Mouse (Mus musculus): ENCODE data around the gene Ccdc9. TPM values are rescaled to one million over a fixed set of nuclear protein-coding genes. Genes with fewer than 3 reads are reported as not detected.

The Ccdc9 gene
- total and polyA plus RNA-seq, 3 experiments: 8.1 to 133 (median 66.0) TPM

DNA sequence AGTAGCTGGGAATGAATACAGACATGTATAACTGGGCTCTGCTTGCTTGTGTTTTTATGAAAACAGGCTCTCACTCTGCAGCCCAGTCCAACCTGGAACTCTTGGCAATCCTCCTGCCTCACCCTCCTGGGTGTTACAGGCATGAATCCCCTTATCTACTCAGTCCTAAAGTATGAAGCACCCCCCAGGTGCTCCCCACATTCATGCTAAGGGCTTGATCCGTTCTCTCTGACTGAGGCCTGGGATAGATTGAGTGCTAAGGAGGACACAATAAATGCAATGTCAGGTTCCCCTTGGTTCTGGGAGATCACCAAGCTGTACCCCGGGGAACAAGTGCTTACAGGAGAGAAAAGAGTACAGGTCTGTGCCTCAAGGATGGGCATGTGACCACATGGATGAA, 11.0 kb upstream of the Ccdc9 start:
- Histone ChIP-seq H3K9me3 (replicated peaks) (no peaks in the 10 kb centered on the region), H3K4me3 (ENCODE audit: low read depth, low read length) (no peak overlapping the region), H3K27me3 (ENCODE audit: insufficient read depth, low read length) (peaks cover 2% of the 10 kb centered on the region; the same call in 1 of the 2 replicates), H3K4me1 (ENCODE audit: insufficient read depth, low read depth, low read length) (peaks cover 42% of the 10 kb centered on the region), H3K36me3 (replicated peaks) (no peaks in the 10 kb centered on the region)
- no peak for TF ChIP-seq GATA2 (IDR thresholded peaks at IDR 0.05; ENCODE audit: borderline replicate concordance, low read depth, low read length)
- TF ChIP-seq GATA1 (IDR thresholded peaks at IDR 0.05; ENCODE audit: borderline replicate concordance, low read length): no peak
- no peak for TF ChIP-seq POLR2AphosphoS5 (IDR thresholded peaks at IDR 0.05; ENCODE audit: insufficient replicate concordance, low read depth, low read length)
- TF ChIP-seq TAL1 (conservative IDR thresholded peaks at IDR 0.05; ENCODE audit: low read depth, low read length): no peak
- no peak for TF ChIP-seq CTCF (IDR thresholded peaks at IDR 0.05; ENCODE audit: low read depth, low read length)
- ATAC-seq (ENCODE audit: extremely low read depth, insufficient number of reproducible peaks, low FRiP score, poor library complexity, severe bottlenecking) (no peak), DNase-seq (ENCODE audit: low spot score) (no peak)

DNA sequence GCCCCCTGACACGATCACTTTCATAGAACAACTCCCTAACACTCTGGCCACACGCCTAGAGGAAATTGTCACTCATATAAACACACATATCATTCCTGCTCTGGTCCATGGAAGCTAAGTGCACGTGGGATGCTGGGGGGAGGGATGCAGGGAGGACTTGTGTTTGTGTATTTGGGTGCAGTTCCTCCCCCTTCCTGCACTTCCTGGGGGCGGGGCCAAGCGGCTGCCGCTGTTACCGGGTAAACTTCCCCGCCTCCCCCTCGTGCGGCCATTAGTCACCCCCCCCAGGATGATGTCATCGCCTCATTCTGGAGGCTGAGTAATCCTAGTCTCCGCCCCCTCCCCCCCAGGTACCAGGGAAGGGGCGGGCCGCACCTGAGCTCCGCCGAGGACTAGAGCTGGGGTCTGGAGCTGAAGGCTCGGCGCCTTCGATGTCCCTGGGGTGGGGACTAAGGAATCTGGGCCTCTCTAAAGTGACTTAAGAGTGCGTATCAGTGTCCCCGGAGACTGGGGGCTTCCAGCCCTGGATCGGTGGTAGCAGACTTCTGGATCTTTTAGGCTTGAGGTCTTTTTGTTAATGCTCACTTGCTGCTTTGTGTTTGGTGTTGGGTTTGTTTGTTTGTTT, 10.3 kb upstream of the Ccdc9 start:
- peaks cover 40% of the 10 kb centered on the region for H3K4me1 ChIP-seq (ENCODE audit: insufficient read depth, low read depth, low read length)
- TF ChIP-seq TAL1 (conservative IDR thresholded peaks at IDR 0.05; ENCODE audit: low read depth, low read length): no peak
- TF ChIP-seq POLR2AphosphoS5 (IDR thresholded peaks at IDR 0.05; ENCODE audit: insufficient replicate concordance, low read depth, low read length): no peak
- no peak for TF ChIP-seq CTCF (IDR thresholded peaks at IDR 0.05; ENCODE audit: low read depth, low read length)
- no peak for TF ChIP-seq GATA1 (IDR thresholded peaks at IDR 0.05; ENCODE audit: borderline replicate concordance, low read length)
- TF ChIP-seq GATA2 (IDR thresholded peaks at IDR 0.05; ENCODE audit: borderline replicate concordance, low read depth, low read length): no peak
- H3K4me3 ChIP-seq (ENCODE audit: low read depth, low read length): peak overlapping the region; percentile 65; the same call in 1 of the 2 replicates
- no peaks in the 10 kb centered on the region for H3K9me3 ChIP-seq (replicated peaks)
- no peaks in the 10 kb centered on the region for H3K36me3 ChIP-seq (replicated peaks)
- DNase-seq (ENCODE audit: low spot score) (peak; percentile 79), ATAC-seq (ENCODE audit: extremely low read depth, insufficient number of reproducible peaks, low FRiP score, poor library complexity, severe bottlenecking) (peak; percentile 34)
- peaks cover 2% of the 10 kb centered on the region; the same call in 1 of the 2 replicates for H3K27me3 ChIP-seq (ENCODE audit: insufficient read depth, low read length)

DNA sequence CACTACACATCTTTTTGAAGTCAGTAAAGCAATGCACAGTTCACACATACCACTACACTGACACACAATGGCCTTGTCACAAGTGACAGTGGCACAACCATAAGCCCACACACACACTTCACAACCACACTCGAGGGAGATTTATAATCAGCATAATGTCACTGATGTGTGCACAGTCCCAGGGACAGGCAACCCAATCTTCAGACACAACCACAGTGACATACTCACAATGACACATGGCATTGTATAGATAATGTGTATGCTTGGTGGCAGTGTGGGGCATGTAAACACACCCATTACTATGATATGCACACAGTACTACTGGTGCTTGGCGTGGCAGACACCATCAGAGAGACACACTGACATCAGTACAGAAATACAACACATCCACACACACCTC, 9.6 kb upstream of the Ccdc9 start:
- TF ChIP-seq CTCF (IDR thresholded peaks at IDR 0.05; ENCODE audit: low read depth, low read length): no peak
- no peak for TF ChIP-seq POLR2AphosphoS5 (IDR thresholded peaks at IDR 0.05; ENCODE audit: insufficient replicate concordance, low read depth, low read length)
- no peak for TF ChIP-seq GATA1 (IDR thresholded peaks at IDR 0.05; ENCODE audit: borderline replicate concordance, low read length)
- no peak for TF ChIP-seq TAL1 (conservative IDR thresholded peaks at IDR 0.05; ENCODE audit: low read depth, low read length)
- TF ChIP-seq GATA2 (IDR thresholded peaks at IDR 0.05; ENCODE audit: borderline replicate concordance, low read depth, low read length): no peak
- Histone ChIP-seq H3K4me1 (ENCODE audit: insufficient read depth, low read depth, low read length) (peaks cover 40% of the 10 kb centered on the region), H3K36me3 (replicated peaks) (no peaks in the 10 kb centered on the region), H3K9me3 (replicated peaks) (no peaks in the 10 kb centered on the region), H3K4me3 (ENCODE audit: low read depth, low read length) (0 out of 2 replicates have a peak overlapping the region, but pooled peaks have one; percentile 3), H3K27me3 (ENCODE audit: insufficient read depth, low read length) (peaks cover 2% of the 10 kb centered on the region; the same call in 1 of the 2 replicates)
- DNase-seq (ENCODE audit: low spot score): no peak
- ATAC-seq (ENCODE audit: extremely low read depth, insufficient number of reproducible peaks, low FRiP score, poor library complexity, severe bottlenecking): no peak

DNA sequence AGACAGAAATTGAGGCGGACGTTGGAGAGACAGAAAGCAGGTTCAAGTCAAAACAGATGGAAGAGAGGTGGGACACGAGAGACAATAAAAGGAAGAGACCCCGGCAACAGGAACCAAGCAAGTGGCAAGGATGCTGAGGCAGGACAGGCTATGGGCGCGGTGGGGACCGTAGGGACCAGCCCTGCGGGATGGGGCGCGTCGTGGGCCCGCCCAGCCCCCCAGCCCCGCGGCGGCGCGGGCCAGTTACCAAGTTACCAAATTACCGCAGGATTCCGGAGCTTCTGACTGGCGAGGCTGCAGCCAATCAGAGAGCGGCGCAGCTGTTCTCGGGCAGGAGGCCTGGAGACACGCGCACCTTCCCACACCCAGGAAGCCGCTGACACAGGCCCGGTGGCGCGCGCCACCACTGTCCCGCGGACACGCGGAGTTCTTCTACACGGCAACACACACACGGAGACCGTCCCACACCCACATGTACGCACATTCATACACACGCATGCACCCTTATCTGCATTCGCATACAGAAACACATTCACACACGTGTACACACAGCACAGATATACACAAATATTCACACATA, 8.8 kb upstream of the Ccdc9 start:
- peaks cover 40% of the 10 kb centered on the region for H3K4me1 ChIP-seq (ENCODE audit: insufficient read depth, low read depth, low read length)
- H3K36me3 ChIP-seq (replicated peaks): no peaks in the 10 kb centered on the region
- H3K9me3 ChIP-seq (replicated peaks): no peaks in the 10 kb centered on the region
- TF ChIP-seq GATA1 (IDR thresholded peaks at IDR 0.05; ENCODE audit: borderline replicate concordance, low read length): no peak
- TF ChIP-seq GATA2 (IDR thresholded peaks at IDR 0.05; ENCODE audit: borderline replicate concordance, low read depth, low read length): no peak
- TF ChIP-seq TAL1 (conservative IDR thresholded peaks at IDR 0.05; ENCODE audit: low read depth, low read length): no peak
- TF ChIP-seq CTCF (IDR thresholded peaks at IDR 0.05; ENCODE audit: low read depth, low read length): no peak
- TF ChIP-seq POLR2AphosphoS5 (IDR thresholded peaks at IDR 0.05; ENCODE audit: insufficient replicate concordance, low read depth, low read length): no peak
- peak; percentile 71 for ATAC-seq (ENCODE audit: extremely low read depth, insufficient number of reproducible peaks, low FRiP score, poor library complexity, severe bottlenecking)
- peak; percentile 97 for DNase-seq (ENCODE audit: low spot score)
- H3K4me3 ChIP-seq (ENCODE audit: low read depth, low read length): peak overlapping the region; percentile 69
- H3K27me3 ChIP-seq (ENCODE audit: insufficient read depth, low read length): peaks cover 2% of the 10 kb centered on the region; the same call in 1 of the 2 replicates

DNA sequence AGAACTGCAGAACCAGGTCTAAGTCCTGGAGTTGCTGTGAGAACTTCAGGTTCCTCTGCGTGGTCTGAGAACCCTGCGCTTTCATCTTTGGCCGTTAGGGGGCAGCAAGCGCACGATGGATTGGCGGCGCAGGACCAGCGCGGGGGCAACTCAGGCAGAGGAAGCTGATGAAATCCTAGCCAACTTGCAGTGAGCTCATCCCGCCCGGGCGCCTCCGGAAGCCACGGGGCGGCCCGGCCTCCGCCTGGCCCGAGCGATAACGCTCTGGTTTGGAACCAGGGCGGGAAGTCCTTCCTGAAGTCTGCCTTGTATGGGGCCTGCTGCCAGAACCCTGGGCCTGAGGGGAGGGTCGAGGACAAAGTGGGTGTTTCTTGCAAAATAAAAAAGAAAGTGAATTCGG, 8.2 kb upstream of the Ccdc9 start:
- Histone ChIP-seq H3K4me3 (ENCODE audit: low read depth, low read length) (peak overlapping the region; percentile 69), H3K9me3 (replicated peaks) (no peaks in the 10 kb centered on the region), H3K27me3 (ENCODE audit: insufficient read depth, low read length) (peaks cover 2% of the 10 kb centered on the region; the same call in 1 of the 2 replicates), H3K4me1 (ENCODE audit: insufficient read depth, low read depth, low read length) (peaks cover 39% of the 10 kb centered on the region), H3K36me3 (replicated peaks) (no peaks in the 10 kb centered on the region)
- DNase-seq (ENCODE audit: low spot score): peak; percentile 83
- peak; percentile 77 for ATAC-seq (ENCODE audit: extremely low read depth, insufficient number of reproducible peaks, low FRiP score, poor library complexity, severe bottlenecking)
- TF ChIP-seq TAL1 (conservative IDR thresholded peaks at IDR 0.05; ENCODE audit: low read depth, low read length) (peak; percentile 89), GATA2 (IDR thresholded peaks at IDR 0.05; ENCODE audit: borderline replicate concordance, low read depth, low read length) (no peak), CTCF (IDR thresholded peaks at IDR 0.05; ENCODE audit: low read depth, low read length) (peak; percentile 68), POLR2AphosphoS5 (IDR thresholded peaks at IDR 0.05; ENCODE audit: insufficient replicate concordance, low read depth, low read length) (no peak), GATA1 (IDR thresholded peaks at IDR 0.05; ENCODE audit: borderline replicate concordance, low read length) (no peak)

DNA sequence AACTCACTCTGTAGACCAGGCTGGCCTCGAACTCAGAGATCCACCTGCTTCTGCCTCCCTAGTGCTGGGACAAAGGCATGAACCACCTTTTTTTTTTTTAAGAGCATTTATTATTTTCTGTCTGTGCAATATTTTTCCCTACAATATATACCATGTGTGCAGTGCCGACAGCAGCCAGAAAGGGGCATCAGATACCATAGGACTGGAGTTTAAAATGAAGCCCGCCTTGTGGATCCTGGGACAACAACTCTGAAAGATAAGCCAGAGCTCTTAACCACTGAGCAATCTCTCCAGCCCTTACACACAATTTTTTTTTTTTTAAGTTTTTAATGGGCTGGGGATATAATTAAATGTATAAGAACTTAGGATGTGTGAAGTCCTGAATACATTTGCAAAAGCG, 7.8 kb upstream of the Ccdc9 start:
- no peak overlapping the region for H3K4me3 ChIP-seq (ENCODE audit: low read depth, low read length)
- H3K36me3 ChIP-seq (replicated peaks): no peaks in the 10 kb centered on the region
- no peaks in the 10 kb centered on the region for H3K27me3 ChIP-seq (ENCODE audit: insufficient read depth, low read length)
- DNase-seq (ENCODE audit: low spot score) (no peak), ATAC-seq (ENCODE audit: extremely low read depth, insufficient number of reproducible peaks, low FRiP score, poor library complexity, severe bottlenecking) (no peak)
- no peaks in the 10 kb centered on the region for H3K9me3 ChIP-seq (replicated peaks)
- H3K4me1 ChIP-seq (ENCODE audit: insufficient read depth, low read depth, low read length): peaks cover 34% of the 10 kb centered on the region
- TF ChIP-seq POLR2AphosphoS5 (IDR thresholded peaks at IDR 0.05; ENCODE audit: insufficient replicate concordance, low read depth, low read length): no peak
- TF ChIP-seq TAL1 (conservative IDR thresholded peaks at IDR 0.05; ENCODE audit: low read depth, low read length): no peak
- TF ChIP-seq GATA2 (IDR thresholded peaks at IDR 0.05; ENCODE audit: borderline replicate concordance, low read depth, low read length): no peak
- no peak for TF ChIP-seq CTCF (IDR thresholded peaks at IDR 0.05; ENCODE audit: low read depth, low read length)
- TF ChIP-seq GATA1 (IDR thresholded peaks at IDR 0.05; ENCODE audit: borderline replicate concordance, low read length): no peak
